Mouse (Mus musculus) embryonic facial prominence, embryonic 13.5 days (tissue): ENCODE measurements around the gene Prr30. TPM values are rescaled to one million over a fixed set of nuclear protein-coding genes. Genes with fewer than 3 reads are reported as not detected.
"Not testable (repeated sequence)": the region's sequence is repeated elsewhere in the genome, so short reads cannot be mapped to it uniquely, and the experiment has no call there.

Source experiments
- ATAC-seq: fragments of 200-750 bp; cut with Nextera tagmentation; 2 replicates; pipeline ENCODE4 v1.8.0; 2017; ENCODE audit warnings: low read depth; ENCODE audit not compliant: insufficient number of reproducible peaks, insufficient read depth, low FRiP score, low TSS enrichment
- H3K27ac ChIP-seq: fragments of 300-500 bp; sonication (generic); 2 replicates; pipeline ENCODE4 v1.5.1; 2015; ENCODE audit warnings: moderate library complexity, mild to moderate bottlenecking, inconsistent platforms
- H3K27me3 ChIP-seq: fragments of 300-500 bp; sonication (generic); 2 replicates; pipeline ENCODE4 v1.6.1; 2015; ENCODE audit warnings: mild to moderate bottlenecking, inconsistent platforms
- H3K36me3 ChIP-seq: fragments of 300-500 bp; sonication (generic); 2 replicates; pipeline ENCODE4 v1.6.1; 2015; ENCODE audit warnings: mild to moderate bottlenecking, inconsistent platforms
- H3K4me1 ChIP-seq: fragments of 300-500 bp; sonication (generic); 2 replicates; pipeline ENCODE4 v1.6.1; 2015; ENCODE audit warnings: inconsistent platforms
- H3K4me2 ChIP-seq: fragments of 300-500 bp; sonication (generic); 2 replicates; pipeline ENCODE4 v1.6.1; 2015; ENCODE audit warnings: moderate library complexity, mild to moderate bottlenecking, inconsistent platforms
- H3K4me3 ChIP-seq: fragments of 300-500 bp; sonication (generic); 2 replicates; pipeline ENCODE4 v1.5.1; 2015; ENCODE audit warnings: mild to moderate bottlenecking, inconsistent platforms
- H3K9ac ChIP-seq: fragments of 300-500 bp; sonication (generic); 2 replicates; pipeline ENCODE4 v1.6.1; 2015; ENCODE audit warnings: mild to moderate bottlenecking, inconsistent platforms
- H3K9me3 ChIP-seq: fragments of 300-500 bp; sonication (generic); 2 replicates; pipeline ENCODE4 v1.6.1; 2016; ENCODE audit warnings: inconsistent platforms
- WGBS: fragments of 180-500 bp; shearing (Covaris S2); methylation state at CpG from one replicate; pipeline ENCODE4 v1.1.7; 2015; ENCODE audit warnings: mixed read lengths; 5-methylcytosine and 5-hydroxymethylcytosine counted together
- polyA plus RNA-seq: library from polyadenylated mRNA; unstranded; fragments of >200 nt; fragmentation: Nextera tagmentation; extraction: Ambion mirVana; gene quantifications from 2 replicates; pipeline ENCODE4 v1.2.1, GENCODE M21; 2015

The Prr30 gene
- polyA plus RNA-seq, result not detected in 2 replicates

DNA sequence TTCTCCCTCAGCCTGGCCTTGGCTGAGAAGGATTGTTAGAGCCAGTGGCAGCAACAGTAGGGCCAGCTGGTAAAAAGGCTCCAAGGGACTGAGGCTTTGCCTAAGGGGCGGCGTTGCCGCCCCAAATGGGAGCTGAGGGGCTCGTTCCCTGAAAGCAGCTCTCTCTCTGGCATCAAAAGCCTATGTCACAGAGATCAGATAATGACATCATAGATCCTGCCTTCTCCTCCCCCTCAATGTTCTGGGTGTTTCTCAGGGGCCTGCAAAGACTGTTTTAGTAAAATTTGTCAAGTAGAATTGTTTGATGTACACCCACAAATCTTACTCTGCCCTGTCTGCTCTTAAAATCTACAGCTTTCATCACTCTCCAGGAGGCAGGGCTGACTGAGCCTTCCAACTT is at the start of gene Prr30:
Gene Prr30 (minus strand): TSS at position 101 of the 400 bp plus-strand sequence.
- Histone ChIP-seq H3K4me1 (no peaks in the 10 kb centered on the region; the same call in 1 of the 2 replicates), H3K9me3 (no peaks in the 10 kb centered on the region), H3K27me3 (no peaks in the 10 kb centered on the region), H3K9ac (no peak within 1 kb of the TSS), H3K4me2 (no peak within 1 kb of the TSS), H3K36me3 (no peaks in the 10 kb centered on the region), H3K27ac (no peak within 1 kb of the TSS), H3K4me3 (no peak within 1 kb of the TSS)
- ATAC-seq, result no peak
- 66% methylated on average over 4 of the region's 4 CpGs for WGBS

DNA sequence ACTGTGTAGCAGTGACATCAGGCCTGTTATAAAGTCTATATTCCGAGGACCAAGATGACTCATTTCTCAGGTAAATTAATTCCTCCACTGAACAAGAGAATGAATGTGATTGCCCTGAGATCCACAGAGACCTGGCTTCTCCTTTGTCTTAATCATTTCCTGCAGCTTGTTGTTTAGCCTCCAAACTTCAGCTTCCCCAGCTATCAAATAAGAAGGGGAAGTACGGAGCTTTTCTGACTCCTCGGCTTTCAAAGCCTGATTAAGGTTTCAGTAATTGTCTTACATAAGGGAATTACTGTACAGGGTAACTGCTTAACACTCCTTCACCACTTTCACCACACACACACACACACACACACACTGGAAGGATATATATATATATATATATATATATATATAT is 46.7 kb upstream of the Prr30 start:
- no peaks in the 10 kb centered on the region for H3K4me1 ChIP-seq
- H3K9ac ChIP-seq, result no peak overlapping the region
- no peak overlapping the region for H3K4me2 ChIP-seq
- ATAC-seq, result no peak
- H3K36me3 ChIP-seq, result no peaks in the 10 kb centered on the region
- no peak overlapping the region for H3K4me3 ChIP-seq
- WGBS, result 62% methylated on average over 3 of the region's 3 CpGs
- H3K9me3 ChIP-seq, result 0 out of 2 replicates have a peak, but pooled peaks cover 3% of the 10 kb centered on the region
- no peak overlapping the region for H3K27ac ChIP-seq
- H3K27me3 ChIP-seq, result no peaks in the 10 kb centered on the region

DNA sequence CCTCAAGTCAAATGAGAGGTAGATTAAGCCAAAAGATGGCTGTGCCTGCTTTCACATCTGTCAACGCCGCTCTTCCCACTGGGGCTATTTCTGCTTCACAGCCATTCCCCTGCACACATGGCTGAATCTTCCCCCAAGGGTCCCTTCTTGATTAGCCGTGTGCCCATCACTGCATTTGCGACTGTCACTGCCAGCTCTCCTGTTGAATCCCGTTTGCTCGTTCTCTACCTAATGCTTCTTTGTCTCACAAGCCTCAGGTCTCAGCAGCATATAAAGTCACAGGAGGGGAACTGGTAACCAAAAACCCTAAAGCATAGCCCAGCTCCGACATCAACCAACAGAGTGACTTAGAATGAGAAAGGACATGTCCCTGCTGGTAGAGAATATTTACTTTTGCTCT is 45.6 kb upstream of the Prr30 start:
- no peaks in the 10 kb centered on the region for H3K27me3 ChIP-seq
- no peaks in the 10 kb centered on the region for H3K4me1 ChIP-seq
- 0 out of 2 replicates have a peak, but pooled peaks cover 3% of the 10 kb centered on the region for H3K9me3 ChIP-seq
- no peak overlapping the region for H3K27ac ChIP-seq
- no peak overlapping the region for H3K4me2 ChIP-seq
- 59% methylated on average over 7 of the region's 7 CpGs for WGBS
- H3K36me3 ChIP-seq, result no peaks in the 10 kb centered on the region
- no peak overlapping the region for H3K9ac ChIP-seq
- H3K4me3 ChIP-seq, result no peak overlapping the region
- ATAC-seq, result no peak

DNA sequence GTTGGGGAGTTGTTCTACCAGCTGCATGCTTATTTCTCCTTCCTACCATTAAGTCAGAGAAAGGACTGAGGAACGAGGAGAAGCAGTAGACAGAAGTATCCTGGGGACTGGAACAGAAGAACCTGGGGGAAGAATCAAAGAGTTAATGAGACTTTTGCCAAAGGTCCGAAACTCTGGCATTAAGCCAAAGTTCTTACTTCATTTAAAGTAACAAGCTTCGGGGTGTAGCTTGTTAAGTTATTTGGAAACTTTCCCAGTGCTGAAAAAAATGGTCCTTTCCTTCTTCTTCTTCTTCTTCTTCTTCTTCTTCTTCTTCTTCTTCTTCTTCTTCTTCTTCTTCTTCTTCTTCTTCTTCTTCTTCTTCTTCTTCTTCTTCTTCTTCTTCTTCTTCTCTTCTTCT is 44.3 kb upstream of the Prr30 start:
- not testable (repeated sequence) for H3K9ac ChIP-seq, H3K27me3 ChIP-seq, H3K27ac ChIP-seq, H3K4me1 ChIP-seq, H3K4me2 ChIP-seq, ATAC-seq, H3K36me3 ChIP-seq, H3K9me3 ChIP-seq, H3K4me3 ChIP-seq
- WGBS, result 56% methylated on average over 3 of the region's 3 CpGs

DNA sequence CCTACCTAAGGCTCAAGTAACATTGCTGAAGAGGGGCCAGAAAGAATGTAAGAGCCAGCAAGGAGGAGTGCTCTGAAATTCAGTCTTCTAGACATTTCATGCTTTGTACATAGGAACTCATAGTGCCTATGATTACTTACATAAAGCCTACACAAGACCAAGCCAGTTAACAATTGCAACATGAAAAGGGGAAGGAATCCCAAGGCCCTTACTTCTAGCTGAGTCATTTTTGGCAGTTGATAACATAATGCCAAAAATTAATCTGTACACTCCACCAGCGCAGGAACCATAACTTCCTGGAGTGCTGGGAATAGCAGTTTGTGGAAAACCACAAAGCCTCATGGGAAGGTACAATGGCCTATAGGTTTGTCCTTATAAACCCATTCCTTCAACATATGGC is 37.8 kb upstream of the Prr30 start:
- no peak overlapping the region for H3K4me2 ChIP-seq
- ATAC-seq, result no peak
- H3K9me3 ChIP-seq, result no peaks in the 10 kb centered on the region
- no peaks in the 10 kb centered on the region for H3K36me3 ChIP-seq
- no peaks in the 10 kb centered on the region for H3K27me3 ChIP-seq
- H3K4me3 ChIP-seq, result no peak overlapping the region
- no peak overlapping the region for H3K9ac ChIP-seq
- WGBS, result 81% methylated on average over 1 of the region's 1 CpGs
- no peaks in the 10 kb centered on the region for H3K4me1 ChIP-seq
- H3K27ac ChIP-seq, result no peak overlapping the region

DNA sequence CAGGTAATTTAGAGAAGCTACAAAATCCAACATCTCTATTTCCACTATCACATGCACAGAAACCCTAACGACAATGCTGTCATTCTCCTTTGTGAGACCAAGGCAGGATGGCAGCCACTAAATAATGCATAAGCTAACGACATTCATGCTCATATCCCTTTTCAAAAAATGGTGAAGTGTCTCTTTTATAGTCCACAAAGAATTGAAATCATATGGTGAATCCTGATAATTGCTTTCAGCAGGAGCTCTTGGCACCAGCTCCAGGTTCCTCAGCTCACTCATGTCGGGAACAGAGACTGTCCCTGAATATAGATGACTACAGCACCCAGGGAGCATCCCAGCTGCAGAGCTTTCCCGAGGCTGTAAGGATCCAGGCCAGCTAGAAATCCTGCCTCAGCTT is 28.9 kb upstream of the Prr30 start:
- no peaks in the 10 kb centered on the region for H3K4me1 ChIP-seq
- no peaks in the 10 kb centered on the region for H3K9me3 ChIP-seq
- H3K27ac ChIP-seq, result no peak overlapping the region
- no peaks in the 10 kb centered on the region for H3K27me3 ChIP-seq
- no peak overlapping the region for H3K4me3 ChIP-seq
- no peak overlapping the region for H3K9ac ChIP-seq
- H3K4me2 ChIP-seq, result no peak overlapping the region
- WGBS, result 42% methylated on average over 4 of the region's 4 CpGs
- ATAC-seq, result no peak
- no peaks in the 10 kb centered on the region for H3K36me3 ChIP-seq

DNA sequence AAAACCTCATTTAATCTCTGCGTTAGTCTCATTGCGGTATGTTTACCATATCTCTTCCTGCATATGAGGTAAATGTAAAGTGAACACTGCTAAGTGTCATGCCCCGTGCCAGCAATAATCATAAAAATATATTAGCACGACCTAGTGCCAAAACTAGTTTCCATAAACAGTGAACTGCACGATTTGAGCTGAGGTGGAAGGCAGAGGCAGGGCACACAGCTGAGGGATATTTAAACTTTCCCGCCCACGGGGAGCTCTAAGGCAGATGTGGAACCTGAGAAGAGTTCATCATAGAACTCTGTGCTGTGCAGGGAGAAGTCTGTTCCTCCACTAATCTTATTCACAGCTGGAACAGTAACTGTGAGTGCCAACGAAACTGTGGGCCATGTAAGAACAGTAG is 22.2 kb upstream of the Prr30 start:
- Histone ChIP-seq H3K4me3 (no peak overlapping the region), H3K4me2 (no peak overlapping the region), H3K27ac (no peak overlapping the region)

DNA sequence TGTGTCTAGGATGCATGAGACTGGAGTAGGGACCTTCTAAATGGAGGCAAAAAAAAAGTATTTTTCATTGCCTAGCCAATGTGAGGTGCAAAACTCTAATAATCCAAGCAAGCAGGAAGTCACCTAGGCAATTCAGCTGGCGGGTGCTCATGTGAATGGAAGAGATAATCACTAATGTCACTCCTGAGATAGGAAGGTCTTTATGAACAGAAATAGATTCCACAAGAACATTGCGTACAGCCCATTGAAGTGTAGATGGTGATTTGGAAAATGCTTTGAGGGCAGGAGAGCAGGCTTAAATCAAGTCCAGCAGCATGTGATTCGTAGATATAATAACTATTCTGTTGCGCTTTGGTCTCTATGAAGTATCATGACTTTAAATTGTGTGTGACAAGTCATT is 27.9 kb downstream of the Prr30 start:
- Histone ChIP-seq H3K4me1 (no peaks in the 10 kb centered on the region), H3K9ac (no peak overlapping the region), H3K4me2 (no peak overlapping the region), H3K4me3 (no peak overlapping the region), H3K27me3 (no peaks in the 10 kb centered on the region), H3K9me3 (no peaks in the 10 kb centered on the region), H3K36me3 (no peaks in the 10 kb centered on the region), H3K27ac (no peak overlapping the region)
- no peak for ATAC-seq
- WGBS, result 84% methylated on average over 4 of the region's 4 CpGs

More for the DNA sequence above, 22.2 kb upstream of the Prr30 start:
- H3K36me3 ChIP-seq, result no peaks in the 10 kb centered on the region
- no peaks in the 10 kb centered on the region for H3K9me3 ChIP-seq
- ATAC-seq, result no peak
- no peaks in the 10 kb centered on the region for H3K27me3 ChIP-seq
- H3K4me1 ChIP-seq, result 0 out of 2 replicates have a peak, but pooled peaks cover 6% of the 10 kb centered on the region
- WGBS, result 58% methylated on average over 8 of the region's 8 CpGs
- H3K9ac ChIP-seq, result no peak overlapping the region
